Mouse (Mus musculus): ENCODE results near the gene Amotl1. TPM values are rescaled to one million over a fixed set of nuclear protein-coding genes. Genes with fewer than 3 reads are reported as not detected.

The Amotl1 gene
- polyA plus RNA-seq, 1 experiment from 2014 or later: 20.6 TPM

DNA sequence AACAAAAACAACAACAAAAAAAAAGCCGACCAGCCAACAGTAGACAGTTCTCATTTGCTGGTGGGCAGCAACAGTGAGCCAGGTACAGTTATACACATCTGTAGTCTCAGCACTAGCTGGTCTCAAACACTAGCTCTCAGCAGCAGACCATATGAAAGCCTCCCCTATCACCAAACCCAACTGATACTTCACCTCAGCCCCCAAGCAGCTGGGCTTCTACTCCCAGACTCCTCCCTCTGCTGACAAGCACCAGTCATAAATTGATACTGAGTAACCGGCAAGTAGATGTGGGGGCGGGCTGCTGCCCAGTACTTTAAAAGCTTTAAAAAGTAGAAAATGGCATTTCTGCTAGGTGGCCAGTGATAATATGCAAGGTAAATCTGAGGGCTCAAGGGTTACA lies 22.0 kb downstream of the Amotl1 start:
- Histone ChIP-seq H3K36me3 (no peaks in the 10 kb centered on the region), H3K4me3 (no peak overlapping the region), H3K9ac (no peak overlapping the region), H3K27me3 (replicated peaks) (no peaks in the 10 kb centered on the region), H3K9me3 (replicated peaks) (no peaks in the 10 kb centered on the region), H3K4me2 (no peak overlapping the region), H3K4me1 (replicated peaks) (peaks cover 24% of the 10 kb centered on the region), H3K27ac (ENCODE audit: poor library complexity, severe bottlenecking) (no peak overlapping the region)
- no peak for ATAC-seq (ENCODE audit: insufficient number of reproducible peaks, low FRiP score)
- WGBS: 44% methylated on average over 3 of the region's 3 CpGs

DNA sequence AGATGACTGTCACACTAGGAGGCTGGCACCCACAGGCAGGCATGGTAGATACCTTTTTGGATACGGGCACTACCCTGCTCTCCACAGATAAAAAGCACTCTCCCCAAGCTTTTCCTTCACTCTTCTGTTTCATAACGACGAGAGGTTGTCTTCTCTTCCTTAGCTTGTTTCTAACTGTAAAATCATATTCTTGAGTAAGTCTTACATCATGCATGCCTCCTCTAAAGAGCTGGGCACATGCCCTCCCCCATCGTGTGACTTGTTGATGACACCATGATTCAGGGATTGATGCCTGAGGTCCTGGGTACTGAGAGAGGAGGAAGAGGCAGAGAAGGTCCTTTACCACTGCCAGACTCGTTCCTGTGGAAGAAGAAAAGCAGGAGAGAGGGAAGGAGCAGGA lies 24.7 kb downstream of the Amotl1 start:
- no peak overlapping the region for H3K9ac ChIP-seq
- ATAC-seq (ENCODE audit: insufficient number of reproducible peaks, low FRiP score): no peak
- 70% methylated on average over 5 of the region's 5 CpGs for WGBS

DNA sequence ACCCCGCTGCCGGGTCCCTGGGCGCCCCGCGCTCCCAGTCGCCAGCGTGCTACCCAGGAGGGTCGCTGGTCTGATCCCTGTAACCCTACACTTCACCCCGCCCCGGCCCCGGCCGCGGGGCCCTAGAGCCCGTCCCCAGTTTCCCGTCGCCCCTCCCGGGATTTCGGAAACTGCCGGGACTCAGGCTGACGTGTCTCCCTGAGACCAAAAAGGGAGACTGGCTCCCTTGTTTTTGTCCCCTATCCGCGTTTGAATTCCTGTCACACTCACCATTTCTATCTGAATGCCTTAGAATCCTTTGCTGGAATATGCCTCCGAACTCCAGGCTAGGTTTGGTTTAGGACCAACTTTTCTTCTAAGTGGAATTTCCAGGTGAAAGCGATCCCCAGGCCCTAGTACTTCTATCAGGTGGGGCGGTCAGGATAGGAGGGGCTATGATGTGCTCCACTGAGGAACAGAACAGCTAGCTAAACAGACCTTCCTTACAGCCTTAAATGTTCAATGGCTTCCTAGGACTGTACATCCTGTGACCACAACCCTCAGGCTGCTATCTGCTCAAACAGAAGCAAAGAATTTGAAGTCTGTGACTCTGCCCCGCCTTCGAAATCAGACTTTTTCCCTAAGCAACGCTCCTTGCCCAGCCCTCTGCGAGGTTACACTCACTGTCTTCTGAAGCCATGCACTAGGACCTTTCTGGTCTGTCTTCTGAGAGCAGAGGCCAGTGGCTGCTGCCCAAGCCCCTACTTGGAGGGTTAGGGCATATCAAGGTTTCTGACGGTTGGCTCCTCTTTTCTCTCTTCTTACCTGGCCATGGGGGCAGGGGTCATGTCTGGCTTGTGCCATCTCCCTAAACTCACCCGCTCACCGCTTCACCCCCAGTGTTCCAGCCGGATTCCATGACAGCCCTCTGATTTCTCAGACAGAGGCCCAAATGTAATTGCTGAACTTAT lies 29.6 kb downstream of the Amotl1 start:
- peak; percentile 89 for ATAC-seq (ENCODE audit: insufficient number of reproducible peaks, low FRiP score)
- Histone ChIP-seq H3K9me3 (replicated peaks) (no peaks in the 10 kb centered on the region), H3K4me1 (replicated peaks) (peaks cover 40% of the 10 kb centered on the region), H3K27ac (ENCODE audit: poor library complexity, severe bottlenecking) (peak overlapping the region; percentile 94), H3K4me2 (peak overlapping the region; percentile 83), H3K9ac (peak overlapping the region; percentile 97), H3K27me3 (replicated peaks) (no peaks in the 10 kb centered on the region), H3K36me3 (no peaks in the 10 kb centered on the region), H3K4me3 (peak overlapping the region; percentile 89)
- WGBS: 10% methylated on average over 32 of the region's 33 CpGs

More for the DNA sequence above, 24.7 kb downstream of the Amotl1 start:
- H3K4me1 ChIP-seq (replicated peaks): peaks cover 29% of the 10 kb centered on the region
- H3K4me2 ChIP-seq: no peak overlapping the region
- H3K36me3 ChIP-seq: no peaks in the 10 kb centered on the region
- H3K27me3 ChIP-seq (replicated peaks): no peaks in the 10 kb centered on the region
- H3K4me3 ChIP-seq: no peak overlapping the region
- H3K9me3 ChIP-seq (replicated peaks): no peaks in the 10 kb centered on the region
- H3K27ac ChIP-seq (ENCODE audit: poor library complexity, severe bottlenecking): no peak overlapping the region

DNA sequence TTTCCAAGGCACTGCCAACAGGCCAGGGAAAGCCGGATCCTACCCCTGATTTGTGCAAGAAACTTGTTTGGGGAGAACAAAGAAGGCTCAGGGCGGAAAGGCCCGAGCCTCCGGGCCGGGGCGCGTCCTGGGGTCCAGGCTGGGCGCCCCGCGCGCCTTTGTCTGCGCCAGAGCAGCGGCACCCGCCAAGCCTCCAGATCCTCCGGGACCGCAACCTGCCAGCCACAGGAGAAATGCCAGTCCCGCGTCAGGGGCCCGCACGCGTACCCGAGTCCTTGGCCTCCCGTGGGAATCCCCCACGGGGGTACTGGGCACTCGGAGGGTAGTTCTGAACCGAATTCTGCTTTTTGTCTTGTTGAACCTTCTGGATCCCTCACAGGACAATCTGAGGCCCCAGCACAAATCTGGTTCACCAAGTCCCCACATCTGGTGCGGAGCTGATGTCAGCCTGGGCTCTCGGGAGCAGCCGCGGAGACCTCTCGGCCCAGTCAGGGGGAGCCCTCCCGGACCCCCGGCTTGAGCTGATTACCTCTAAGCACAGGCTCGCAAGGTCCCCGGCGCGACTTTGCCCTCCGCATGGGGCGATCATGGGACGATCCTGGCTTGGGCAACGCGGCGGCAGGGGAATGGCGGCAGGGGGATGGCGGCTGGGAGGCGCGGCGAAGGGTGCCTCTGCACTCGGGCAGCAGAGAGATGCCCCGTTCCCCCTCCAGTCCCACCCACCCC lies 30.5 kb downstream of the Amotl1 start:
- Histone ChIP-seq H3K4me3 (peak overlapping the region; percentile 89), H3K9ac (peak overlapping the region; percentile 97), H3K9me3 (replicated peaks) (no peaks in the 10 kb centered on the region), H3K27me3 (replicated peaks) (no peaks in the 10 kb centered on the region), H3K4me1 (replicated peaks) (peaks cover 49% of the 10 kb centered on the region), H3K36me3 (no peaks in the 10 kb centered on the region), H3K27ac (ENCODE audit: poor library complexity, severe bottlenecking) (peak overlapping the region; percentile 94), H3K4me2 (peak overlapping the region; percentile 83)
- ATAC-seq (ENCODE audit: insufficient number of reproducible peaks, low FRiP score): peak; percentile 52
- WGBS: under 1% methylated on average over 50 of the region's 50 CpGs

DNA sequence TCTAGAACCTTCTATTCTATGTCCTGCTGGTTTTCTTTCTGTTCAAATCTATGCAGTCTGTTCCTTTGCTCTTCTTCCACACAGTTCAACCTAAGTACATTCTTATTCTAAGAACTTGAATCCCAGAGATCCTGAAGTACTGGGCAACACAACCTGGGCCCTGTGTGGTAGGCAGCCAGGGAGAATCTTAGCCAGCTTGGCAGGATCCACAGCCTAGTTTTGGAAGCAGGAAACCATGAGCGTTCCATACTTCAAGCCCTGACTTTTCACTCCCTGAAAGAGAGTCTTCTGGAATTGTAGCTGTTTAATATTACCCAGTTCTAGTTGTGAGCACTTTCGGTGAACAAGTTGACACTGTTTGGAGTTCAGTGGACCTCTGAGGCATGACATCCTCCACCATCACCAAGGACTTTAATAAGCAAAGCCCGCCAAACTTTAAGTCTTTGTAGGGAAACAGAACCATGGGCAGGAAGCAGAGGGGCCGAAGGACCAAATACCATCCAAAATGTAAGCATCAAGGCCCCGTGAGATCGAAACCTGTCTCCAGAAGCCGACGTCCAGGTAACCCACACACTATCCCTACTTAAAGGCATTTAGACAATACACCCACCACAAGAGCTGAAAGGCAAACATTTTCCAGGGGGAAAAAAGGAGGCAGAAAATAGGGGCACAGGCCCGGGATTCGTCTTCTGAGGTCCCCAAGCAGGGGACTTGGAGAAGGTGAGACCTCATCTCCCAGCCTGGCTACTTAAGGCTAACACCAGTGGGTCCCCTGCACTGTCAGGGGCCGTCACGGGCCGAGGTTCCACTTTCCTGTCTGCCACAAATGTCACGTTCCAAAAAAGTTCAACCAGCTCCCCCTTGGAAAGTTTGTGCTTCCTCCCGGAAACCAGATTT lies 31.3 kb downstream of the Amotl1 start:
- Histone ChIP-seq H3K4me1 (replicated peaks) (peaks cover 57% of the 10 kb centered on the region), H3K4me3 (peak overlapping the region; percentile 89), H3K4me2 (peak overlapping the region; percentile 83), H3K9me3 (replicated peaks) (no peaks in the 10 kb centered on the region), H3K27me3 (replicated peaks) (no peaks in the 10 kb centered on the region), H3K27ac (ENCODE audit: poor library complexity, severe bottlenecking) (peak overlapping the region; percentile 94), H3K36me3 (no peaks in the 10 kb centered on the region), H3K9ac (peak overlapping the region; percentile 97)
- no peak for ATAC-seq (ENCODE audit: insufficient number of reproducible peaks, low FRiP score)
- 9% methylated on average over 15 of the region's 15 CpGs for WGBS

DNA sequence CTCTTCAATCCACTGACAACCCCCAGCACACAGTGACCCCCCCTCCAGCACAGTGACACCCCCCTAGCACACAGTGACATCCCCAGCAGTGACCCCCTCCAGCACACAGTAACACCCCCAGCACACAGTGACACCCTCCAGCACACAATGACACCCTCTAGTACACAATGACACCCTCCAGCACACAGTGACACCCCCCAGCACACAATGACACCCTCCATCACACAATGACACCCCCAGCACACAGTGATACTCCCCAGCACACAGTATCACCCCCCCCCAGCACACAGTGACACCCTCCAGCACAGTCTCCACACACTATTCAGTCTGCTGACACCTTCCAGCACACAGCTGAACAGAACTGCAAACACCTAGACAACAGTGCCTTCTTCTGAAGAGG lies 32.3 kb downstream of the Amotl1 start:
- H3K4me2 ChIP-seq: peak overlapping the region; percentile 83
- 0 out of 2 replicates have a peak overlapping the region, but pooled peaks have one; percentile 63 for H3K27ac ChIP-seq (ENCODE audit: poor library complexity, severe bottlenecking)
- no peaks in the 10 kb centered on the region for H3K9me3 ChIP-seq (replicated peaks)
- H3K9ac ChIP-seq: peak overlapping the region; percentile 97
- peak overlapping the region; percentile 89 for H3K4me3 ChIP-seq
- no peaks in the 10 kb centered on the region for H3K36me3 ChIP-seq
- H3K4me1 ChIP-seq (replicated peaks): peaks cover 66% of the 10 kb centered on the region
- no peak for ATAC-seq (ENCODE audit: insufficient number of reproducible peaks, low FRiP score)
- no peaks in the 10 kb centered on the region for H3K27me3 ChIP-seq (replicated peaks)

DNA sequence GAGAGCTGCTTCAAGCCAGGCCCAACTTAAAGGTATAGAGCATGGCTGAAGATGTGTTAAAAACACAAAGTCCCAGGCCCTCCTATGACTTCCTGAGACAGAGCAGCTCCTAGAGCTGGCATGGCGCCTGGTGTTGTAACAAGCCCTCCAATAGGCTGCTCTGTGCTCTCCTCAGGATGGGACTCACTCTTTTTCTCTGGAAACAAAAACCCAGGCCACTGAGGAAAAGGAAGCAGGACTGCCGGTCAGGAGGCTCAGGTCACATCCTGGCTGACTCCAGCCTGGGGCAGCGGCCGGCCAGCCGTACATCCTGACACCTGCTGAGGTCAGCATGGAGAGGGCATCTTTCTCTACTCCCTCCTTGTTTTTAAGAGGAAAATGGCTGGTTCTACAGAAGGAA lies 36.3 kb downstream of the Amotl1 start:
- peak overlapping the region; percentile 53 for H3K27ac ChIP-seq (ENCODE audit: poor library complexity, severe bottlenecking)
- no peaks in the 10 kb centered on the region for H3K9me3 ChIP-seq (replicated peaks)
- H3K4me2 ChIP-seq: peak overlapping the region; percentile 32; the same call in 1 of the 2 replicates
- H3K4me3 ChIP-seq: no peak overlapping the region
- no peak overlapping the region for H3K9ac ChIP-seq
- peaks cover 81% of the 10 kb centered on the region for H3K4me1 ChIP-seq (replicated peaks)
- ATAC-seq (ENCODE audit: insufficient number of reproducible peaks, low FRiP score): peak; percentile 84
- no peaks in the 10 kb centered on the region for H3K27me3 ChIP-seq (replicated peaks)
- peaks cover 13% of the 10 kb centered on the region for H3K36me3 ChIP-seq
- WGBS: 42% methylated on average over 5 of the region's 5 CpGs

DNA sequence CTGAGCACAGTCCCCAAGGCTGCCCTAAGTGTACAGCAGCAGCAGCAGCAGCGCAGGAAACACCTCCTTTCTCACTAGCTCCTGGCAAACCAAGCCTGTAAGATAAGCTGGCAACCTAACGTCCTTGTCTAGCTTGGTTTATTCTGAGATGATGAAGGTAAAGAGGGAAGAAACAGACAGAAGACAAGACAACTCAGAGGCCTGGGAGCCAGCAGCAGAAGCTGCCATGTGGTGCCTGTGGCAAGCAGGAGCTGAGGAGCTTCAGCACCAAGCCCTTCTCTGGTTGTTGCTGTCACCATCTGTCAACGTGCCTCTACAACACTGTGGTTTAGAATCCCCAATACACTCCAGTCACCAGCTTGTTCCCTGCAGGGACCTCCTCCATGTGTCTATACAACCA lies 37.4 kb downstream of the Amotl1 start:
- H3K9me3 ChIP-seq (replicated peaks): no peaks in the 10 kb centered on the region
- H3K4me3 ChIP-seq: no peak overlapping the region
- 18% methylated on average over 3 of the region's 3 CpGs for WGBS
- no peak for ATAC-seq (ENCODE audit: insufficient number of reproducible peaks, low FRiP score)
- H3K27ac ChIP-seq (ENCODE audit: poor library complexity, severe bottlenecking): peak overlapping the region; percentile 53
- H3K4me2 ChIP-seq: 0 out of 2 replicates have a peak overlapping the region, but pooled peaks have one; percentile 32
- H3K9ac ChIP-seq: peak overlapping the region; percentile 20
- peaks cover 82% of the 10 kb centered on the region for H3K4me1 ChIP-seq (replicated peaks)
- peaks cover 15% of the 10 kb centered on the region for H3K36me3 ChIP-seq
- H3K27me3 ChIP-seq (replicated peaks): no peaks in the 10 kb centered on the region

DNA sequence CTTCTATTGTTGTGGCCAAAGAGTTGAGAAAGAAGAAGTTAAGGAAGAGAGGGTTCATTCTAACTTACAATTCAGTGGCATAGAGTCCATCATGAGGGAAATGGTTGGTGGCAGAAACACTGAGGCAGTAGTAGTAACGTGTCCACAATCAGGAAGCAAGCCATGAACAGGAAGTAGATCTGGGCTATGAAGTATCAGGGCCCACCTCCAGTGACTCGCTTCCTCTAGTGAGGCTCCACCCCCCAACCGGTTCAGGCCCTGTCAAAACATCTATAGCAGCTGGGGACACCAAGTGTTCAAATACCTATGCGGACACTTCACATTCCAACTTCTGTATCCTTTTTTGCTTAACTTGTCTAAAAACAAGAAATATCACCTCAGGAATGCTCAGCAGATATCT lies 38.9 kb downstream of the Amotl1 start:
- peaks cover 15% of the 10 kb centered on the region for H3K36me3 ChIP-seq
- ATAC-seq (ENCODE audit: insufficient number of reproducible peaks, low FRiP score): no peak
- H3K9me3 ChIP-seq (replicated peaks): no peaks in the 10 kb centered on the region
- no peak overlapping the region for H3K9ac ChIP-seq
- 78% methylated on average over 4 of the region's 4 CpGs for WGBS
- no peak overlapping the region for H3K4me2 ChIP-seq
- peaks cover 82% of the 10 kb centered on the region for H3K4me1 ChIP-seq (replicated peaks)
- H3K27ac ChIP-seq (ENCODE audit: poor library complexity, severe bottlenecking): no peak overlapping the region
- no peak overlapping the region for H3K4me3 ChIP-seq
- no peaks in the 10 kb centered on the region for H3K27me3 ChIP-seq (replicated peaks)

DNA sequence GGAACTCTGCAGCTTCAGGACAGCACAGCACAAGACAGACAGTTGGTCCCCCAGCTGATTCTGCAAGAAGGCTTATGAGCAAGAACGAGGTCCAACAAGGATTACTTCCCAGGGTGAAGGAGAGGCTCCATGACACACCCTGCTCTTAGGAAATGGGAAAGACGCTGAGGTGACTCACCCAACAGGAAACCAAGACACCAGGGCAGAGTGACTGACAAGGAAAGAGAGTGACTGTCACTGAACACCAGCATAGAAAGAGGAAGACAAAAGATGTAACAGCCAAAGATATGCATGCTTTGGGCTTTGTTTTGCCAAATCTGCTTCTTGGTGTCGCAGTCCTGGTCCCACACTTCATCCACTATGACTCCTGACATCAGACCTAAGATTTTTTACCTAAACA lies 40.5 kb downstream of the Amotl1 start:
- ATAC-seq (ENCODE audit: insufficient number of reproducible peaks, low FRiP score): no peak
- H3K9ac ChIP-seq: no peak overlapping the region
- H3K27ac ChIP-seq (ENCODE audit: poor library complexity, severe bottlenecking): no peak overlapping the region
- peaks cover 15% of the 10 kb centered on the region for H3K36me3 ChIP-seq
- peaks cover 77% of the 10 kb centered on the region for H3K4me1 ChIP-seq (replicated peaks)
- 58% methylated on average over 3 of the region's 3 CpGs for WGBS
- H3K9me3 ChIP-seq (replicated peaks): no peaks in the 10 kb centered on the region
- no peak overlapping the region for H3K4me2 ChIP-seq
- no peaks in the 10 kb centered on the region for H3K27me3 ChIP-seq (replicated peaks)
- H3K4me3 ChIP-seq: no peak overlapping the region
